Mouse (Mus musculus): ENCODE measurements around the gene Syde2.

- TF ChIP-seq CTCF (conservative IDR thresholded peaks at IDR 0.05; ENCODE audit: low read length) (no peak), POU5F1 (IDR thresholded peaks at IDR 0.05; ENCODE audit: borderline replicate concordance, low read length) (no peak), NANOG (IDR thresholded peaks at IDR 0.05; ENCODE audit: borderline replicate concordance, low read length) (no peak)
These were observed 41.0 kb upstream of the Syde2 start for GRCm38 (mm10) chr3:145946654-145947053.
